Mouse (Mus musculus): Measurements from ENCODE around the gene Epn1. TPM values are rescaled to one million over a fixed set of nuclear protein-coding genes. Genes with fewer than 3 reads are reported as not detected.
"Not testable (repeated sequence)": the region's sequence is repeated elsewhere in the genome, so short reads cannot be mapped to it uniquely, and the experiment has no call there.

Epn1 gene
- total RNA-seq, 2 experiments from 2014 or later: 387 to 408 TPM

- intact Hi-C loops (cut with DNase I): no loop called here
- DNase-seq (ENCODE audit: extremely low spot score in 1 of 2, low spot score in 2 of 2): peak; percentile 59 to 87
Measured at GRCm38 (mm10) chr7:5056651-5057263, 23.3 kb upstream of the Epn1 start.

- peak in 1 of 2 experiments; percentile 29 for DNase-seq (ENCODE audit: extremely low spot score in 1 of 2, low spot score in 2 of 2)
- intact Hi-C loops (cut with DNase I): no loop called here
Measured at GRCm38 (mm10) chr7:5057381-5057780, 22.7 kb upstream of the Epn1 start.

GRCm38 (mm10) chr7:5057804-5058203 lies 22.2 kb upstream of the Epn1 start:
- DNase-seq (ENCODE audit: extremely low spot score in 1 of 2, low spot score in 2 of 2): no peak
- intact Hi-C loops (cut with DNase I): no loop called here

- intact Hi-C loops (cut with DNase I): no loop called here
- no peak for DNase-seq (ENCODE audit: extremely low spot score in 1 of 2, low spot score in 2 of 2)
Measured at GRCm38 (mm10) chr7:5058631-5059030, 21.4 kb upstream of the Epn1 start.

GRCm38 (mm10) chr7:5059421-5059820 lies 20.6 kb upstream of the Epn1 start:
- intact Hi-C loops (cut with DNase I): no loop called here
- no peak for DNase-seq (ENCODE audit: extremely low spot score in 1 of 2, low spot score in 2 of 2)

GRCm38 (mm10) chr7:5060239-5060731 lies 19.8 kb upstream of the Epn1 start:
- peak; percentile 78 to 91 for DNase-seq (ENCODE audit: extremely low spot score in 1 of 2, low spot score in 2 of 2)
- intact Hi-C loops (cut with DNase I): no loop called here

GRCm38 (mm10) chr7:5060944-5061773 lies 18.9 kb upstream of the Epn1 start:
- DNase-seq (ENCODE audit: extremely low spot score in 1 of 2, low spot score in 2 of 2): peak; percentile 99
- intact Hi-C loops (cut with DNase I): no loop called here

- peak; percentile 89 to 98 for DNase-seq (ENCODE audit: extremely low spot score in 1 of 2, low spot score in 2 of 2)
- intact Hi-C loops (cut with DNase I): loop anchor here (2.0 kb wide), 1 partner anchor 19 kb away; the partner anchor contains the start of gene Epn1
Measured at GRCm38 (mm10) chr7:5061774-5062359, 18.2 kb upstream of the Epn1 start, which contains the start of gene U2af2. Gene U2af2 (plus strand): TSS chr7:5062143.

- DNase-seq (ENCODE audit: extremely low spot score in 1 of 2, low spot score in 2 of 2): no peak
- intact Hi-C loops (cut with DNase I): loop anchor here (2.0 kb wide), 1 partner anchor 18 kb away; the partner anchor contains the start of gene Epn1
Measured at GRCm38 (mm10) chr7:5062360-5063001, 17.6 kb upstream of the Epn1 start.

- no peak for DNase-seq (ENCODE audit: extremely low spot score in 1 of 2, low spot score in 2 of 2)
- intact Hi-C loops (cut with DNase I): no loop called here
Measured at GRCm38 (mm10) chr7:5064886-5065285, 15.1 kb upstream of the Epn1 start.

GRCm38 (mm10) chr7:5073586-5073985 lies 6.4 kb upstream of the Epn1 start:
- intact Hi-C loops (cut with DNase I): no loop called here

GRCm38 (mm10) chr7:5074984-5075383 lies 5.1 kb upstream of the Epn1 start:
- DNase-seq (ENCODE audit: extremely low spot score in 1 of 2, low spot score in 2 of 2): no peak
- intact Hi-C loops (cut with DNase I): no loop called here

More at GRCm38 (mm10) chr7:5073586-5073985, 6.4 kb upstream of the Epn1 start:
- no peak for DNase-seq (ENCODE audit: extremely low spot score in 1 of 2, low spot score in 2 of 2)

- intact Hi-C loops (cut with DNase I): no loop called here
- no peak for DNase-seq (ENCODE audit: extremely low spot score in 1 of 2, low spot score in 2 of 2)
Measured at GRCm38 (mm10) chr7:5076931-5077330, 3.1 kb upstream of the Epn1 start.

- intact Hi-C loops (cut with DNase I): loop anchor here (2.0 to 10.0 kb wide), 2 partner anchors 17 to 1095 kb away; partner anchors contain the start of genes U2af2 and Zfp444
- DNase-seq (ENCODE audit: extremely low spot score in 1 of 2, low spot score in 2 of 2): not testable (repeated sequence)
Measured at GRCm38 (mm10) chr7:5079365-5080009, 548 bp upstream of the Epn1 start.

GRCm38 (mm10) chr7:5080815-5081214 lies 780 bp downstream of the Epn1 start:
- intact Hi-C loops (cut with DNase I): loop anchor here (2.0 to 10.0 kb wide), 2 partner anchors 18 to 1094 kb away; partner anchors contain the start of genes U2af2 and Zfp444
- DNase-seq (ENCODE audit: extremely low spot score in 1 of 2, low spot score in 2 of 2): no peak

- intact Hi-C loops (cut with DNase I): loop anchor here (2.0 to 10.0 kb wide), 2 partner anchors 18 to 1094 kb away; partner anchors contain the start of genes U2af2 and Zfp444
- DNase-seq (ENCODE audit: extremely low spot score in 1 of 2, low spot score in 2 of 2): no peak
Measured at GRCm38 (mm10) chr7:5081241-5081640, 1.2 kb downstream of the Epn1 start.

GRCm38 (mm10) chr7:5081939-5082338 lies 1.9 kb downstream of the Epn1 start:
- DNase-seq (ENCODE audit: extremely low spot score in 1 of 2, low spot score in 2 of 2): no peak
- intact Hi-C loops (cut with DNase I): loop anchor here (2.0 to 10.0 kb wide), 2 partner anchors 19 to 1093 kb away; partner anchors contain the start of genes U2af2 and Zfp444
